In genomic region chr9:75485231-75485630, GRCm38 (mm10) we compare ENCODE assay signal across 18 mouse cellular contexts. TPM values are rescaled to one million over a fixed set of nuclear protein-coding genes. Genes with fewer than 3 reads are reported as not detected.
A peak's percentile ranks its signal among the peaks of the same experiment; 100 is the strongest.
DNase-seq lines count a peak whose midpoint lies in the region; TF ChIP-seq lines count a peak whose summit lies in the region.
"Had no signal": no experiment of that assay in that cellular context is flagged by ENCODE, and none has a peak within 500 bp of the region (broad histone marks: within the 10 kb centered on the region; RNA-seq: fewer than 3 reads in every experiment).

No protein-coding gene starts in this region.

- H3K79me2 ChIP-seq in heart, adult 2 months (replicated peaks; ENCODE audit: control insufficient read depth, insufficient read depth, low read length) = no peaks in the 10 kb centered on the region

- TF ChIP-seq POLR2A in heart, adult 2 months (IDR thresholded peaks at IDR 0.05; ENCODE audit: insufficient read depth, low read depth, low read length) = no peak

- no peaks in the 10 kb centered on the region for H3K4me1 ChIP-seq in heart, embryonic 10.5 days
- no peaks in the 10 kb centered on the region for H3K4me1 ChIP-seq in heart, adult 2 months (ENCODE audit: control insufficient read depth, insufficient read depth, low read length)
- H3K4me1 ChIP-seq: embryonic facial prominence, embryonic 10.5 days; embryonic facial prominence, embryonic 12.5 days; forebrain, embryonic 10.5 days; forebrain, embryonic 12.5 days had no signal

- peak; percentile 56 for DNase-seq in heart, embryonic 10.5 days (ENCODE audit: low spot score)
- no peak for DNase-seq in heart, adult 2 months
- DNase-seq in 3T3-L1 (ENCODE audit: low read depth, low spot score) (peak; percentile 74), NIH3T3 (ENCODE audit: low read depth) (peak; percentile 74)
- DNase-seq in kidney, postnatal 14 days = no peak
- no peak for DNase-seq in cerebellum, postnatal 10 days
- DNase-seq: adrenal gland, adult 2 months; adrenal gland, postnatal 10 days; adrenal gland, postnatal 25 days; cerebellum, adult 11 months; cerebellum, adult 18-20 months; cerebellum, adult 8-10 months; cerebellum, adult 9-11 months had no signal

- 85% methylated on average over 6 of the region's 6 CpGs for WGBS in heart, embryonic 10.5 days
- WGBS in heart, adult 2 months = 84% methylated on average over 6 of the region's 6 CpGs

- H3K9me3 ChIP-seq in heart, embryonic 10.5 days = 0 out of 2 replicates have a peak, but pooled peaks cover 3% of the 10 kb centered on the region
- H3K9me3 ChIP-seq: embryonic facial prominence, embryonic 10.5 days; embryonic facial prominence, embryonic 12.5 days; forebrain, embryonic 12.5 days had no signal

- H3K27me3 ChIP-seq in heart, embryonic 10.5 days (ENCODE audit: insufficient read depth, poor library complexity, severe bottlenecking) = no peaks in the 10 kb centered on the region
- no peaks in the 10 kb centered on the region for H3K27me3 ChIP-seq in heart, adult 2 months (ENCODE audit: control insufficient read depth, insufficient read depth, low read length)
- H3K27me3 ChIP-seq: embryonic facial prominence, embryonic 12.5 days; forebrain, embryonic 12.5 days had no signal

- TF ChIP-seq CTCF in heart, adult 2 months (IDR thresholded peaks at IDR 0.05) = no peak

- H3K36me3 ChIP-seq in heart, embryonic 10.5 days = peaks cover 10% of the 10 kb centered on the region; the same call in 1 of the 2 replicates
- H3K36me3 ChIP-seq in heart, adult 2 months (ENCODE audit: control insufficient read depth, insufficient read depth, low read length) = no peaks in the 10 kb centered on the region
- H3K36me3 ChIP-seq: embryonic facial prominence, embryonic 12.5 days had no signal

- intact Hi-C loops in heart, adult 2 months (cut with DNase I) = no loop called here

- no peak overlapping the region for H3K27ac ChIP-seq in heart, embryonic 10.5 days
- no peak overlapping the region for H3K27ac ChIP-seq in heart, adult 2 months
- H3K27ac ChIP-seq: embryonic facial prominence, embryonic 10.5 days; embryonic facial prominence, embryonic 12.5 days; forebrain, embryonic 10.5 days; forebrain, embryonic 12.5 days had no signal

- H3K9ac ChIP-seq in heart, adult 2 months (ENCODE audit: low read depth, low read length) = no peak overlapping the region
- H3K9ac ChIP-seq: embryonic facial prominence, embryonic 12.5 days; forebrain, embryonic 12.5 days had no signal

- no peak for TF ChIP-seq EP300 in heart, adult 2 months (IDR thresholded peaks at IDR 0.05; ENCODE audit: insufficient read depth, low read depth, low read length)

- H3K4me3 ChIP-seq in heart, embryonic 10.5 days = no peak overlapping the region
- no peak overlapping the region for H3K4me3 ChIP-seq in heart, adult 2 months
- H3K4me3 ChIP-seq: embryonic facial prominence, embryonic 10.5 days; embryonic facial prominence, embryonic 12.5 days; erythroblast, embryonic 14.5 days; forebrain, embryonic 10.5 days; forebrain, embryonic 12.5 days had no signal

RNA-seq across cellular contexts. Expression of gene Leo1, which starts 43.9 kb away (rescaled TPM):
- polyA plus RNA-seq in heart, embryonic 10.5 days (2016; fragmentation: Nextera tagmentation; extraction: Ambion mirVana) = 36.3 and 49.1 TPM in 2 replicates
- total RNA-seq in heart, adult 2 months (2021) = 10 to 100 TPM; 12.4 to 20.4 TPM
- polyA plus RNA-seq in heart, adult 2 months (2012; rRNA removed) = 3.0 and 4.6 TPM in 2 replicates

Comparison
In these comparisons a context has a peak if more than half of its experiments do, and no peak if none do; other contexts are left out.
1. DNase-seq: peak in heart, embryonic 10.5 days (single experiment), 3T3-L1 (single experiment) and NIH3T3 (single experiment); none in heart, adult 2 months (0 of 2), kidney, postnatal 14 days (single experiment) and cerebellum, postnatal 10 days (0 of 2).